Mouse (Mus musculus) midbrain, embryonic 13.5 days (tissue): Measurements from ENCODE around the gene Tmem160. TPM values are rescaled to one million over a fixed set of nuclear protein-coding genes. Genes with fewer than 3 reads are reported as not detected.

ENCODE experiments used
- ATAC-seq: fragments of 200-750 bp; cut with Nextera tagmentation; 2 replicates; pipeline ENCODE4 v1.8.0; 2017; ENCODE audit warnings: mild to moderate bottlenecking, moderate TSS enrichment, moderate library complexity
- H3K27ac ChIP-seq: fragments of 300-500 bp; sonication (generic); 2 replicates; pipeline ENCODE4 v1.5.1; 2015; ENCODE audit warnings: inconsistent platforms, mild to moderate bottlenecking, moderate library complexity
- H3K27me3 ChIP-seq: fragments of 300-500 bp; sonication (generic); 2 replicates; pipeline ENCODE4 v1.6.1; 2015; ENCODE audit warnings: mild to moderate bottlenecking, inconsistent platforms
- H3K36me3 ChIP-seq: fragments of 300-500 bp; sonication (generic); 2 replicates; pipeline ENCODE4 v1.6.1; 2015; ENCODE audit warnings: mild to moderate bottlenecking, inconsistent platforms
- H3K4me1 ChIP-seq: fragments of 300-500 bp; sonication (generic); replicated peaks from 2 replicates; pipeline ENCODE4 v1.6.1; 2015; ENCODE audit warnings: inconsistent platforms
- H3K4me2 ChIP-seq: fragments of 300-500 bp; sonication (generic); replicated peaks from 2 replicates; pipeline ENCODE4 v1.6.1; 2015; ENCODE audit warnings: moderate library complexity, mild to moderate bottlenecking, inconsistent platforms
- H3K4me3 ChIP-seq: fragments of 300-500 bp; sonication (generic); replicated peaks from 2 replicates; pipeline ENCODE4 v1.5.1; 2015; ENCODE audit warnings: mild to moderate bottlenecking, inconsistent platforms
- H3K9ac ChIP-seq: fragments of 300-500 bp; sonication (generic); replicated peaks from 2 replicates; pipeline ENCODE4 v1.6.1; 2015; ENCODE audit warnings: mild to moderate bottlenecking, inconsistent platforms
- H3K9me3 ChIP-seq: fragments of 300-500 bp; sonication (generic); 2 replicates; pipeline ENCODE4 v1.6.1; 2016; ENCODE audit warnings: mild to moderate bottlenecking, inconsistent platforms
- WGBS: fragments of 180-500 bp; shearing (Covaris S2); methylation state at CpG from one replicate; pipeline ENCODE4 v1.1.7; 2015; 5-methylcytosine and 5-hydroxymethylcytosine counted together
- polyA plus RNA-seq: library from polyadenylated mRNA; unstranded; fragments of >200 nt; fragmentation: Nextera tagmentation; extraction: Ambion mirVana; gene quantifications from 2 replicates; pipeline ENCODE4 v1.2.1, GENCODE M21; 2015

The Tmem160 gene
- polyA plus RNA-seq, 1 experiment from 2014 or later = 59.4 TPM

- 0 out of 2 replicates have a peak, but pooled peaks cover 4% of the 10 kb centered on the region for H3K27me3 ChIP-seq
- peaks cover 11% of the 10 kb centered on the region for H3K4me1 ChIP-seq
- peaks cover 16% of the 10 kb centered on the region for H3K36me3 ChIP-seq
- peak; percentile 79 for ATAC-seq
- WGBS = under 1% methylated on average over 23 of the region's 23 CpGs
- H3K27ac ChIP-seq = peak overlapping the region; percentile 77
- peak overlapping the region; percentile 80 for H3K9ac ChIP-seq
- peak overlapping the region; percentile 93 for H3K4me2 ChIP-seq
- H3K9me3 ChIP-seq = no peaks in the 10 kb centered on the region
- peak overlapping the region; percentile 81 for H3K4me3 ChIP-seq
Observed at GRCm38 (mm10) chr7:16453118-16453711, 636 bp downstream of the Tmem160 start.

DNA sequence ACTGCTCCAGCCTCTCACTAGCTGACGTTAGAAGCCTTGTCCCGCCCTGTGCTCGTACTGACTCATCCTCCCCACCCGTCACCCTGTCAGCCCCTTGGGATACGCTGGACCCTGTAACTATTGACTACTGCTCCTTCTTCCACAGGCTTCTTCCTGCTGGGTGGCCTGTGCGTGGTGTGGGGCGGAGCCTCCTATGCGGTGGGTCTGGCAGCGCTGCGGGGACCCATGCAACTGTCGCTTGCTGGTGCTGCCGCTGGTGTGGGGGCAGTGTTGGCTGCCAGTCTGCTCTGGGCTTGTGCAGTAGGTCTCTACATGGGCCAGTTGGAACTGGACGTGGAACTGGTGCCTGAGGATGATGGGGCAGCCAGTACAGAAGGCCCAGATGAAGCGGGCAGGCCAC, 2.4 kb downstream of the Tmem160 start:
- Histone ChIP-seq H3K4me3 (no peak overlapping the region), H3K4me2 (no peak overlapping the region), H3K9ac (no peak overlapping the region), H3K27ac (no peak overlapping the region), H3K9me3 (no peaks in the 10 kb centered on the region), H3K36me3 (peaks cover 16% of the 10 kb centered on the region), H3K27me3 (0 out of 2 replicates have a peak, but pooled peaks cover 4% of the 10 kb centered on the region), H3K4me1 (peaks cover 11% of the 10 kb centered on the region)
- no peak for ATAC-seq
- 96% methylated on average over 14 of the region's 14 CpGs for WGBS

- H3K27me3 ChIP-seq = peaks cover 15% of the 10 kb centered on the region; the same call in 1 of the 2 replicates
- WGBS = 85% methylated on average over 5 of the region's 5 CpGs
- no peak overlapping the region for H3K9ac ChIP-seq
- peaks cover 16% of the 10 kb centered on the region for H3K36me3 ChIP-seq
- no peaks in the 10 kb centered on the region for H3K9me3 ChIP-seq
- no peak overlapping the region for H3K4me2 ChIP-seq
- ATAC-seq = no peak
- H3K27ac ChIP-seq = no peak overlapping the region
- H3K4me1 ChIP-seq = peaks cover 11% of the 10 kb centered on the region
- no peak overlapping the region for H3K4me3 ChIP-seq
Observed at GRCm38 (mm10) chr7:16456289-16456688, 3.7 kb downstream of the Tmem160 start.

DNA sequence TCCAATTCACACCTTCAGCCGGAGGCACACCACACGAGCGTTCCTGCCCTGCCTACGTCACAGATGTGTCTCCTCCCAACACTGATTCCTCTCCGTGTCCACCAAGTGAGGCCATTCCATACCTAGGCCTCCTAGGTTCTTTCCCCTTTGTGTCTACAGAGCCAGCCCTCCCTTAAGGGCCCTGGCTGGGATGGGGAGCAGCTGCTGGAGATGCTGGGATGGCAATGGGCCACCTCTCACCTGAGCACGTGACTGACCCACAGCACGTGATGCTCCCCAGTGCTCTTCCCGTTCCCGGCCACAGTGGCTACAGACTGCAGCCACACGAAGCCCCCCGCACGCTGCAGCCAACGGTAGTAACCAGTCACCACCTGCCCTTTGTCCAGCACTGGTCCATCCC, 8.0 kb downstream of the Tmem160 start:
- Histone ChIP-seq H3K27ac (no peak overlapping the region), H3K4me3 (no peak overlapping the region), H3K9ac (no peak overlapping the region), H3K4me1 (no peaks in the 10 kb centered on the region), H3K36me3 (peaks cover 11% of the 10 kb centered on the region), H3K27me3 (peaks cover 33% of the 10 kb centered on the region), H3K4me2 (no peak overlapping the region), H3K9me3 (no peaks in the 10 kb centered on the region)
- WGBS = 70% methylated on average over 13 of the region's 13 CpGs
- ATAC-seq = no peak

- H3K4me1 ChIP-seq = no peaks in the 10 kb centered on the region
- peaks cover 5% of the 10 kb centered on the region for H3K36me3 ChIP-seq
- no peak overlapping the region for H3K4me2 ChIP-seq
- H3K9ac ChIP-seq = no peak overlapping the region
- peaks cover 34% of the 10 kb centered on the region for H3K27me3 ChIP-seq
- no peak overlapping the region for H3K27ac ChIP-seq
- 62% methylated on average over 6 of the region's 6 CpGs for WGBS
- H3K4me3 ChIP-seq = no peak overlapping the region
- ATAC-seq = no peak
- no peaks in the 10 kb centered on the region for H3K9me3 ChIP-seq
Observed at GRCm38 (mm10) chr7:16461151-16461550, 8.6 kb downstream of the Tmem160 start.

DNA sequence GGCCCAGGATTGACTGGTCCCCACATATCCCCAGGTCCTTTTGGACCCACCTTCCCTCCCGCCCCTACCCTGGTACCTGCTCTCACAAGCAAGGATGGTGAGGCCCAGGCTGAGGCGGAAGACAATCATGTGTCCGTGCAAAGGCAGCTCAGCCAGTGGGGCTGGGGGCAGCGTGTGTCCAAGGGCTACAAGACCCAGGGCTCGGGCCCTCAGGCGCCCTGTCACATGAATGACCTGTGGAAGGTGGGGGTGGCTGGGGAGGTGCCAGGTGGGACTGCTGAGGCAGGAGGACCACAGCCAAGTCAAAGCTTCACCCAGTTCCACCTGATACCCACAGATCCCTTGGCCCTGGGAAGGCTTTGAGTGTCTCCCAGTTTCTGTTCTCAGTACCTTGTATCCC, 9.1 kb downstream of the Tmem160 start:
- H3K36me3 ChIP-seq = no peaks in the 10 kb centered on the region
- H3K4me1 ChIP-seq = no peaks in the 10 kb centered on the region
- H3K9ac ChIP-seq = no peak overlapping the region
- H3K9me3 ChIP-seq = no peaks in the 10 kb centered on the region
- H3K27me3 ChIP-seq = peaks cover 34% of the 10 kb centered on the region
- ATAC-seq = no peak
- 78% methylated on average over 6 of the region's 6 CpGs for WGBS
- no peak overlapping the region for H3K4me3 ChIP-seq
- no peak overlapping the region for H3K27ac ChIP-seq
- no peak overlapping the region for H3K4me2 ChIP-seq

DNA sequence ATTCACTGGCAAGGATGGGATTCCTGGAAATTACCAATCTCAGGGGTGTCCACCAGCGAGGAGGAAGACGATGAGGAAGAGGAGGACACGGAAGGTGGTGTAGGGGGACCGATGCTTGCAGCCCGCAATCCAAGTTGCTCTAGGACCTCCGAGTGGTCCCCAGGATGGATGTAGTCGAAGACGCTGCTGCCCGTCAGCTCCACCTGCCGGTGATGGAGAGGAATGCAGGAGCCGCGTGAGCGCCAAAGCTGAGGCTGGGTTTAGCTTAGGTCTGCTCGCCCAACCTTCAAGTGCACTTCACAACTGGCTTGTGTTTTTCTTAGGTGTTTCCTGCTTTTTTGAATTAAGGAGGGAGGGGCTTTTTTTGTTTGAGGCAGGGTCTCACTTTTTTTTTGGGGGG, 10.6 kb downstream of the Tmem160 start:
- Histone ChIP-seq H3K27me3 (peaks cover 36% of the 10 kb centered on the region), H3K27ac (no peak overlapping the region), H3K36me3 (no peaks in the 10 kb centered on the region), H3K4me3 (no peak overlapping the region), H3K9ac (no peak overlapping the region), H3K4me2 (no peak overlapping the region), H3K9me3 (no peaks in the 10 kb centered on the region), H3K4me1 (peaks cover 4% of the 10 kb centered on the region)
- ATAC-seq = peak; percentile 67
- WGBS = 3% methylated on average over 14 of the region's 14 CpGs

DNA sequence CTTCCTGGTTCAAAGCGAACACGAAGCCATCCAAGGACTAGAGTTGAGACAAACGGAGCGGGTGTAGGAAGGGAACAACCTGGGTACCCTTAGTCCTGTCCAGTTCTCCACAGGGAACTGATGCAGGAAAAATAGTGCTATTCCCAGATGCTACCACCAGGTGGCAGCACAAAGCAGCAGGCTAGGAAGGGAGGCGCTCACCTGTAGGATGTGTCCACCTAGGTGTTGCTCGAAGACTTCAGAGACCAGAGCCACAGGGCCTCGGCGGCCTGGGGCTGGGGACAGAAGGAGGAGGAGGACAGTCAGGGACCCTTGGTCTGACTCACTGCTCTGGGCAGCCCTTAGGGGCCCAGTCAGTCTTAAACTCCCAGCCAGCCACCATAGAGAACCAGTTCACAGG, 12.6 kb downstream of the Tmem160 start:
- H3K27ac ChIP-seq = no peak overlapping the region
- H3K9me3 ChIP-seq = no peaks in the 10 kb centered on the region
- H3K36me3 ChIP-seq = no peaks in the 10 kb centered on the region
- H3K27me3 ChIP-seq = peaks cover 51% of the 10 kb centered on the region
- peaks cover 5% of the 10 kb centered on the region for H3K4me1 ChIP-seq
- WGBS = 15% methylated on average over 8 of the region's 8 CpGs
- H3K4me2 ChIP-seq = no peak overlapping the region
- peak; percentile 64 for ATAC-seq
- no peak overlapping the region for H3K9ac ChIP-seq
- H3K4me3 ChIP-seq = no peak overlapping the region

GRCm38 (mm10) chr7:16465568-16465967, 13.0 kb downstream of the Tmem160 start:
- H3K36me3 ChIP-seq = no peaks in the 10 kb centered on the region
- H3K4me1 ChIP-seq = peaks cover 5% of the 10 kb centered on the region
- peaks cover 51% of the 10 kb centered on the region for H3K27me3 ChIP-seq
- no peak overlapping the region for H3K4me3 ChIP-seq
- H3K27ac ChIP-seq = no peak overlapping the region
- H3K4me2 ChIP-seq = no peak overlapping the region
- no peaks in the 10 kb centered on the region for H3K9me3 ChIP-seq
- 90% methylated on average over 5 of the region's 5 CpGs for WGBS
- no peak overlapping the region for H3K9ac ChIP-seq
- no peak for ATAC-seq

DNA sequence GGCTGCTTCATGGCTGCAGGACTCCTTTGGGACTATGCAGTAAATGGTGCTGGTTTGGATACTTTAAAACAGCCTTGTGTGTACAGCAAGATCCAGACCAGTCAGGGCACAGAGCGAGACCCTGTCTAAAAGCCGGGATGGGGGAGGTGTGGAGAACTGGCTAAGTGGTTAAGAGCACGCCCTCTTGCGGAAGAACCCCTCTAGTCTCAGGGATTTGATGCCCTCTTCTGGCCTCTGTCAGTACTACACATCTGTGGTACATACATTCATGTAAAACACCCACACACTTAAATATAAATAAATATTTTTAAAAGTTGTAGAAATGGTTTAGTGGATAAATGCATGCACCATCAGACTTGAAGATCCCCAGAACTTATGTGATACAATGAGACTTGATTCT, 14.0 kb downstream of the Tmem160 start:
- Histone ChIP-seq H3K9ac (no peak overlapping the region), H3K27me3 (peaks cover 52% of the 10 kb centered on the region)
- no peak for ATAC-seq

DNA sequence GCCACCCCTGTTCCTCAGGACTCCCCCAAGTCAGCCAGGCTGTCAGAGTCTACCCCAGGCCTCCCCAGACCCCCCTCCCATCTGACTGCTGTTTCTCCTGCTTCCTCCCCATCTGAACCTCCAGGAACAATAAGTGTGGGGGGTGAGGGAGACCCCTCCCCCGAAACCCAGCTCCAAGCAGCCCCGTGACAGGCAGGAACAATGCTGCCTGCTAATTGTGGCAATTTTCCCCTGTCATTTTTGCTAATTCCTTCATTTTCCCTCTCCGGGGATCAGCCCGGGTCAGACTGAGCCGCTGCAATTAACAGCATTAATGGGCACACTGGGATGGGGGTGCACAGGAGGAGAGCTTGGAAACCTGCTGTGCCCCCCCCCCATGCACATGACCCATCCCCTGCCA, 15.5 kb downstream of the Tmem160 start:
- H3K9me3 ChIP-seq = no peaks in the 10 kb centered on the region
- peaks cover 10% of the 10 kb centered on the region for H3K4me1 ChIP-seq
- H3K27ac ChIP-seq = no peak overlapping the region
- WGBS = 15% methylated on average over 5 of the region's 5 CpGs
- H3K27me3 ChIP-seq = peaks cover 56% of the 10 kb centered on the region
- H3K36me3 ChIP-seq = no peaks in the 10 kb centered on the region
- no peak overlapping the region for H3K9ac ChIP-seq
- no peak overlapping the region for H3K4me2 ChIP-seq
- no peak overlapping the region for H3K4me3 ChIP-seq
- ATAC-seq = no peak

More for the DNA sequence above, 14.0 kb downstream of the Tmem160 start:
- no peaks in the 10 kb centered on the region for H3K9me3 ChIP-seq
- no peaks in the 10 kb centered on the region for H3K36me3 ChIP-seq
- H3K27ac ChIP-seq = no peak overlapping the region
- peaks cover 5% of the 10 kb centered on the region for H3K4me1 ChIP-seq
- H3K4me3 ChIP-seq = no peak overlapping the region
- WGBS = 67% methylated on average over 4 of the region's 4 CpGs
- H3K4me2 ChIP-seq = no peak overlapping the region

GRCm38 (mm10) chr7:16471549-16471948, 19.0 kb downstream of the Tmem160 start:
- Histone ChIP-seq H3K4me1 (peaks cover 28% of the 10 kb centered on the region), H3K27ac (no peak overlapping the region), H3K4me3 (no peak overlapping the region), H3K9ac (no peak overlapping the region), H3K27me3 (peaks cover 79% of the 10 kb centered on the region), H3K4me2 (no peak overlapping the region), H3K36me3 (no peaks in the 10 kb centered on the region), H3K9me3 (no peaks in the 10 kb centered on the region)
- no peak for ATAC-seq
- 38% methylated on average over 9 of the region's 9 CpGs for WGBS
